Mouse (Mus musculus) cerebellum, adult 11 months (tissue): Measurements from ENCODE around the gene Doc2a.

Experiments used
- DNase-seq: peaks from one replicate; pipeline ENCODE4 v3.0.0; 2022

Doc2a gene

DNA sequence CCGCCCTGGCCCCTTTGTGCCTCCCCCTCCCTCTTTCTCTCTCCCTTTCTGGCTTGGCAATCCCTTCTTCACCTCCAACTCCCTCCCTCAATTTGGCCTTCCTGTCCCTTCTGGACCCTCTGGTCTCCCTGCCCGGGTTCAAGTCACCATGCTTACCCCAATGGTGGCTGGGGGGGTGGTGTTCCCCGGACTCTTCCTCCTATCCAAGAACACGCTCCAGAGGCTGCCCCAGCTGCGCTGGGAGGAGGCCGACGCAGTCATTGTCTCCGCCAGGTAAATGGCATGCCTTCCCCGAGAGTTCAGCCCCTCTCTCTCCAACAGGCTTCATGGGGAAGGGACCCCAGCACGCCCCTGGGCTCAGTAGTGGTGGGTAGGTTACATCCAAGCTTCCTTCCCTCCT, 23.3 kb upstream of the Doc2a start:
- no peak for DNase-seq

DNA sequence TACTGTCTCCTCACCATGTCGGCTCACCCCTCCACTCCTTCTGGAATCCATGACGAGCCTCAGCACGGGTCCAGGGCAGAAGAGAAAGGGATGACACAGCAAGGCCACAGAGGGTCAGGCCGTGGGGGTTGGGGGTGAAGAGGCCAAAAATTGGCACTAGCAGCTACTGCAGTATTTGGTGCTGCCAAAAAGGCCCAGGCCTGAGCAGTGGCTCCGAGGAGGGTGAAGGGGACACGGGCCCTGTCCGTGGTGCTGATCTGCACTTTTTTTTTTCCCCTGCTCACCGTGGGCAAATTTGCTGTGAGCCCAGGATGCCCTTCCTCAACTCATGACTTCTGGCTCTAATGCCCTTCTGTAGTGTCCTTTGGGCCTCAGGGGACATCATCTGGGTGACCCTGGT, 21.8 kb upstream of the Doc2a start:
- DNase-seq, result no peak

DNA sequence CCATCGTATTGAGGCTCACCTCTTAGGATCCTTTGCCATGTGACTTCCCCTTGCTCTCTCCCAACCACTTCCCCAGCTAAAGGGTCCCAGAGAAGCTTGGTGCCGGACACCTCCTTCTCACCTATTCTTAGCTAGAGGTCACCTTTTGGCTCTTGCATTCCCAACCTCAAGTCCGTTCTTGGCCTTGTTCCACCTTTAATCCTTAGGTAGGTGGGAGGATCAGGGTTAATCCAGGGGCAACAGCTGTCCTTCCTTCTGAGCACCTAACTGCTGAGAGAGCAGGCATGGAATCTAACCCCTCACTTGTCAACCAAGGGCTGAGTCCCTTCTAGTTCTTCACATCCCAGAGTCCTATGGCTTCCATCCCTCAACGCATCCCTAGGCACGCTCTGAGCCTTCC, 21.3 kb upstream of the Doc2a start:
- DNase-seq, result no peak

DNA sequence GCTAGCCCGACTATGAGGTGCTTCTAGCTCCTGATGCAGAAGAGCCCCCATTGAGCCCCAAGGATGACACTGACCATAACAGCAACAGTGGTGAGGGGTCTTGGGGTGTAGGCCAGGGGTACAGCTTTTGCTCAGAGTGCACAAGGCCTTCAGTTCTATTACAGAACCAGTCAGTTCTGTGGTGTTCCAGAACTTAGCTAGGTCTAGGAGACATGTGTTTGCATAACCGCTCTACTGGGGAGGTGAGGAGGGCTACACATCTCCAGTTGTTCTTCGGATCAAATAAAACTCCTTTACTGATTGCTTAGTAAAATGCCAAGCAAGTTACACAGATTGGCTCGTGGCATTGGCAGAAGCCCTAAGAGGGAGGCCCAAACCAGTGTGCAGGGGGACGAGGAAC, 15.7 kb upstream of the Doc2a start, which contains the start of gene 4930451I11Rik:
TSS of gene 4930451I11Rik (minus strand) at position 101 of the 400 bp plus-strand sequence.
- no peak for DNase-seq

DNA sequence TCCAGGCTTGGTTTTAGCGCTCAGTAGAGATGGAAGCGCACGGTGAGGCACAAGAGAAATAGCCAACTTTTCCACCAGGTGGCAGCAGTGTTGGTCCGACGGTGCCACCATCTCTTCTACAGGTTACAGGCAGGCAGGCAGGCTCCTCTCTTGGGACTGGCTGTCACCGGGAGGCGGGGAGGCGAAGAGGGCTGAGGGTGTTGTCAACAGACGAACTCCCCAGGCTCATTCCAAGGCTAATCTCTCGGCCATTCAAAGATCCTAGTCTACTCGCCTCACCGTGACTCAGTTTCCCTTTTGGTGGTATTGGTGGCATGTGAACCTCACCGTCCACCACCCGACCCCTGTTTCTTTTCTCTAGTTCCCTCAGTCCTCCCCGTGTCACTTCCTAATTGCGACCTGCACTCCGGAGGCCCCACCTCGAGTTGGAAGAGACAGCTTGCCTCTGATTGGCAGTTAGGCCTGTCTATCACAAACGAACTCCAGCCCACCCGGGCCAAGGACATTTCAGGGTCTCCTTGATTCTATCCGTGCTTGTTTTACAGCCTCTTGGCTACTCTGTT, 15.1 kb upstream of the Doc2a start:
- peak; percentile 81 for DNase-seq

DNA sequence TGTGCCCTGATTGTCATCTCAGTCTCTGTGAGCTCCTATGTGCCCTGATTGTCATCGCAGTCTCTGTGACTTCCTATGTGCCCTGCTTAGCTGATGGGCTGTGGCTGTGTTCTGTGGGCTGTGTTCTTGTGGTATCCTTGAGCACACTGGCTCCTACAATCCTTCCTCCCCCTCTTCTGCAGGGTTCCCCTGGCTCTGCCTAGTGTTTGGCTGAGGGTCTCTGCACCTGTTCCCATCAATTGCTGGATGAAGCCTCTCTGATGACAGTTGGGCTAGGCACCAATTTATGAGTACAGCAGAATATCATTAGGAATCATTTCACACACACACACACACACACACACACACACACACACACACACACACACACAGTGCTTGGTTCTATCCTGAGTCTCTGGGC, 13.9 kb upstream of the Doc2a start:
- DNase-seq, result no peak

DNA sequence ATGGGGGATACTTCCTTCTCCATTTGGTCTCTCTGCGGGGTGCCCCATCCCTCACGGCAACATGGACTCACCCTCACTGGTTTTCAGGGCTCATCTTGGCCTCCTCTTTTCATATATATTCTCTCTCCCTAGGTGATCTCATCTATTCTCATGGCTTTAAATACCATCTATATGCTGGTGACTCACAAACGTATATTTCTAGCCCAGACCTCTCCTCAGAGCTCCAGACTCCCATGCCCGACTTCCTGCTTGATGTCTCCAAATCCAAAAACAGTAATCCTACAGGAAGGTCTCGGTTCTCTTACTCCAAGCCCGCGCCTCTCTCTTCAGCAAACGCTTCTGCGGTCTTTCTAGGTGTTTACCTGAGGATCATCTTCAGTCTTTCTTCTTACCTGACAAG, 3.9 kb upstream of the Doc2a start:
- no peak for DNase-seq

DNA sequence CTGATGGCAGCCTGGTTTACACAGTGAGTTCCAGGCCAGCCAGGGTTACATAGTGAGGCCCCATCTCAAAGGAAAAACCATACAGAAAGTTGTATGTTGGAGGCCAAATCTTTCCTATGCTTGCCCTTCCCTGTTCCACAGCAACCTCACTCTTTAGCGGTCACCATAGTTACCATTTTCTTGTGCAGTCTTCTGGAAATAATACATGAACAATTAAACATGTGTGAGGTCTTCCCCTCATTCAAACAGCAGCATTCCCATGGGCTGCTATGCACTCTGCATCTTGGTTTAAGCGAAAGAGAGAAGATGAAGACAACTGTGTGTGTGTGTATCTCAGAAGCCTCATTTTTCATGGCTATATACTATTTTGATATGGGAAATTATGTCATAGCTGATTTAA, 1.7 kb upstream of the Doc2a start:
- DNase-seq, result no peak

DNA sequence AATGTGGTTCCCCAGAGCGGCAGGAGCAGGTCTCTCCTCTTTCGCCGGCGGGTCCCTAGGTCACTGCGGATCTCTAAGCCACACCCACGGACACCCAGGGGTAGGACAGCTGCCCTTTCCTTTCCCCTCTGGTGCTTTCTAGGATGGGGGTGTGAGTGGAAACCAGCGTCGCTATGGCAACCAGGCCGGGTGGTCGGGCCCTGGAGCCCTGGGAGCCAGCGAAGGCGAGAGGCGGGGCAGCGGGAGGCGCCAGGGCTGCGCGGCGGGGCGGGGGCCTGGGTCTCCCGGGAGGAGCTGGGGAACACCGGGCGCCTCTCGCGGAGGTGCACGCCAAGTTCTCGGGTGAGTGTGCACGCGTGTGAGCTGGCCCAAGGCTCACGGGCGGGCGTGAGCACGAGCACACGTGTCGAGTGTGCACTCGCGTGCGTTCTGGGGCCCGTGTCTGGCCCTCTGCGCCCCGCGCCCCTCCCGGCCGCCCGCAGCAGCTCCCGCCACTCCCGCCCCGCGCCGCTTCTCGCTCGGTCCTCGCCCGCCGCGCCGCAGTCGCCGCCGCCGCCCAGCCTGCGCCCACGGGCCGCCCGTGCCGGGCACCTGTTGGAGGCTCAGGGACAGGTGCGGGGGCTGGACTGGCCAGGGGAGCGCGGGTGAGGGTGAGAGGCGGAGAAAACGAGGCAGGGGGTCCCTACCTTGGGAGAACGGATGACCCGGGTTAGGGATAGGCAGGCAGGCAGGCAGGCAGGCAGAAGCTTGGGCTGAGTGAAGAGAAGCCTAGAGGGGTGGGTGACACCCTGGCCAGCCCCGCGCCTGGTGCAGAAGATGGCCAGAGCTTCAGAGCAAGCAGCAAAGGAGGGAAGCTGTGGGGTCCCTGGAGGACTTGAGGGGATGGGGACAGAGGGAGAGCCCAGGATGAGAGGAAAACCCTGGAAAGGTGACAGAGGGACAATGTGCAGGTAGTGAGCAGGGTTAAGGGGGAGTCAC, 494 bp downstream of the Doc2a start:
- DNase-seq, result no peak

DNA sequence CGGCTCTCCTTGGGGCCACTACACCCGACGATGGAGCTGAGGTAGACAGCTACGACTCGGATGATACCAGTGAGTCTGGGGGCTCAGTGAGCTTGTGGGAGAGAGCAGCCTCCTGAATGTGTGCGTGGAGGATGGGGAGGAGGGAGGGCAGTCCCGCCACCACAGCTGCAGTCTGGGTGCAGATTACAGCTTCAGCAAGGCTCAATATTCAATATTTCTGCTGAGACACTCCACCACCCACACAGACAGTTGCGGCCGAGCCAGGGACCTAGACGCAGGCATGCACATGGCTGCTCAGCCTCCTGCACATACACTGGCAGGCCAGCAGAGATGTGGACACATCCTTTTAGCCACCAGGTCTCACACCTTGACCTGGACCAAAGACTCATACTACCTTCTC, 1.6 kb downstream of the Doc2a start:
- DNase-seq, result no peak

DNA sequence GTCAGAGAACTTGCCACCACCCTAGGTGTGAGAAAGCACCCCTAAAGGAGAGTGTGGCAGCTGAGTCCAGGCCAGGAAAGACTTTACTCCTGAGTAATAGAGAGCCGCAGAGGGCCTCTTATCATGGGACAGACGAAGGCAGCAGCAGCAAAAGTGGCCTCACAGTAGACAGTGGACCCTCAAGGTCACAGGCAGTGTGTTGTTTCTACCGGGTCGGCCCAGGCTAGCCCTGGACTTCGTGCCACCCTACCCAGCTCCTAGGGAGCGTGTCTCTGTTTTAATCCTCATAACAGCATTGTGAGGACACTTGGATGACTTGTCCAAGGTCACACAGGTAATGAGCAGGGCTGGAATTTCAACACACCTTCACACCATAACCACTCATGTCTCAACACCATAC, 2.9 kb downstream of the Doc2a start:
- no peak for DNase-seq

DNA sequence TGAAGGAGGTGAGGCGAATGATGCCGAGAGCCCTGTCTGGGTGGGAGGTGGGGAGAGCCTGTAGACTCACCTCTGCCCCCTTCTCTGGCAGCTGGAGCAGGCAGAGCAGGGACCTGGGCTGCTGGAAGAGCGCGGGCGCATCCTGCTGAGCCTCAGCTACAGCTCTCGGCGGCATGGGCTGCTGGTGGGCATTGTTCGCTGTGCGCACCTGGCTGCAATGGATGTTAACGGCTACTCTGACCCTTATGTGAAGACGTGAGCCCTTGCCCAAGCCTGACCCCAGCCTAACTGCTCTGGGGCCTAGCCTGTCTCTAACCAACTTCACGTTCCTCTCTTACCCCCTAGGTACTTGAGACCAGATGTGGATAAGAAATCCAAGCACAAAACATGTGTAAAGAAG, 4.0 kb downstream of the Doc2a start:
- no peak for DNase-seq

DNA sequence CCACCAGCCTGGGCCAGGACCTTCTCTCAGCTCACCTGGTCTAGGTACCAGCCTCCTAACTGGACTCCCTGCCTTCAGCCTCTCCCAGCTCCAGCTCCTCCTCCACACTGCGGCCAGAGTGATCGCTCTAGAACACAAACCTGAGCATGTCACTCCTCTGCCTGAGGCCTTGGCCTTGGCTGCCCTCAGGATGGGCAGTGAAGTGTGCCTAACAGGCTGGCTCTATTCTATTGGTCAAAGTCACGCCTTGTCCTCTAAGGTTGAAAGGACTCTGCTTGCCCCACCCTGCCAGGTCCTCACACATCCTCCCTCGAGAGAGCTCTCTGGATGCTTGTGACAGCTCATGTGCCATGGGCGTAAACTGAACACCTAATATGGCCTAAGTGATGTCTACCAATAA, 6.2 kb downstream of the Doc2a start:
- DNase-seq, result no peak

DNA sequence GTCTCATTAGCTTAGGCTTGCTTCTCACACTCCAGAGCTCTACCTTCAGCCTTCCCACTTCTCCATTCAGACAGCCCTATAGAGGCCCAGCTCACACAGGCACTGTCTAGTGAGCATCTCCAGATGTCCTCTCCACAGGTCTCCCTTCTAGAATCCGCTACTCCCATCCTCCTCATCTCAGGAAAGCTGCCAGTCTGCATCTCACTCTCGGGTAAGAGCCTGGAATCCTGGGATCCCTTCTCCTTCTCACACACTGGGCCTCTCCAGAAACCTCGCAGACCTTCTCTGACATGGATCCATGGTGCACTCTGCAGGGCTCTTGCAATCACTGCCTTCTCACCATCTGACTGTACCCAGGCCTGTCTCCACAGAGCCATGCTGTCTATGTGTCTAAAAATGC, 8.4 kb downstream of the Doc2a start:
- DNase-seq, result no peak

DNA sequence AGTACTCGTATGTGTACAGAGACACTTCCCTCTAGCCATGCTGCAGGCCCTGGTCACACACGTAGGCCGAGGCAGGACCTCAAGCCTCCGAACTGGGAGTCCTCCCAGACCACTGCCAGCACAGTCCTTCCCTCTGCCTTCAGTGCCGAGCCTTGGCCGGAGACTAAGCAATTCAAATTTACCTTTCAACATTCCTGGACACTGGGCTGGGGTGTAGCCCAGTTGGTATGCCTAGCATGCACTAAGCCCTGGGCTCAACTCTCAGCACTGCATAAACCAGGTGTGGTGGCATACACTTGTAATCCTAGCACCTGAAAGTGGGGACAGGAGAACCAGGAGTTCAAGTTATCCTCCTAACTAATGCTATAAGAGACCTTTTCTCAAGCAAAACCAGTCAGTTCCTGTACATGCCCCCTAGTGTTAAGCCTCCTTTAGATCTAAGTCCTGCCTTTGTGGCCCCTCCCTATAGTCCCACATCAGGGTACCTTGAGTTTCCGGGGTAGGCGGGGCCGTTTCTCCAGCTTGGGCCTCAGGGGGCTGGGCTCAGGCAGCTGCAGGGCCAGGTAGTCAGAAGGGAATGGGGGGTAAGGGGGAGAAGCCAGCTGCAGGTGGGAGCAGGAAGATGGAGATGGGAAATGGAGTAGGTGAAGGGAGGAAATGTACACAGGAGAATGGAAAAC, 9.7 kb downstream of the Doc2a start:
- no peak for DNase-seq

DNA sequence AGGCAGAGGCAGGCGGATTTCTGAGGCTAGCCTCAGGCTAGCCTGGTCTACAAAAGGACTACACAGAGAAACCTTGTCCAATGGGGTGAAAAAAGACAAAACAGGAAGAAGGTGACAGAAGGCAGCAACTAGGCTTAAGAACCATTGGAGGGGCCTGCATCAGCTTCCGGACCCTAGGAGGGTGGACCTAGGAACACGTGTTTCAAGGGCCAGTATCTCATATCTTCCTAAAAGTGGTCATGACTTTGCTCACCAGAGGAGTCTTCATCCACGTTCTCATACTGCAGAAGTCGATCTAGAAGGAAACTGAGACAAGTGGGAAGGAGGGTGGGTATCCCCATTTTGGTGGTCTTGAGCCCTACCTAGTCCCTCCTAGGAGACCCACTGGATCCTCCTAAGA, 13.8 kb downstream of the Doc2a start:
- no peak for DNase-seq

DNA sequence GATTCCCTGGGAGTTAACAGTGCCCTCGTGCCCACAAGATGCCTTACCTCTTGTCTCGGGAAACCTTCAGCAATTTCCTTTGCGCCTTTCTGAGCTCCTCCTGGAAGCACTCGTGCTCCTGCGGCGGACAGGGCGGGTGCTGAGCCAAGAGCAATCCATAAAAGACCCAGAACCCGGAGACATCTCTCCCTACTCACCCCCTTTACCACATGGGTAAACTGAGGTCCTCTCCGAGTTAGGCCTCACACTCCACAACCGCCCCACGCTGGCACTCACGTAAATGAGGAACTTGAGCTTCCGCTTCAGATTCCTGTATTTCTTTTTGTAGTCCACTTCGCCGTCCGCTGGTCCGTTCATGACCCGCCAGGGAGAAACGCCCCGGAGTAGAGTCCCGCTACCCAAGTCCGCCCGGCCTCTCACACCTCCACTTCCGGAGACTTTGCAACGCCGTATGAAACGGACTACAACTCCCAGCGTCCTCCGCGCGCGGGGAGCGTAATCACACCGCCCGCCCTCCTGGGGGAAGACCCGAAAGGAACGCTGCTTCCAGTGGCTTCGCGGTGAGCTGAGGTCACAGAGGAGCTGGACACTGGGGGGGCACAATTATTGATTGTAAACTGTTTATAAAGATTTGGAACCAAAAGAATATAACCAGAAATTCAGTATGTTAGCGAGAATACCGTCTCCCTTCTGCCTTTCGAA, 14.4 kb downstream of the Doc2a start, which contains the start of gene Hirip3:
TSS of gene Hirip3 (plus strand) at position 544 of the 702 bp plus-strand sequence.
- DNase-seq, result peak; percentile 91

DNA sequence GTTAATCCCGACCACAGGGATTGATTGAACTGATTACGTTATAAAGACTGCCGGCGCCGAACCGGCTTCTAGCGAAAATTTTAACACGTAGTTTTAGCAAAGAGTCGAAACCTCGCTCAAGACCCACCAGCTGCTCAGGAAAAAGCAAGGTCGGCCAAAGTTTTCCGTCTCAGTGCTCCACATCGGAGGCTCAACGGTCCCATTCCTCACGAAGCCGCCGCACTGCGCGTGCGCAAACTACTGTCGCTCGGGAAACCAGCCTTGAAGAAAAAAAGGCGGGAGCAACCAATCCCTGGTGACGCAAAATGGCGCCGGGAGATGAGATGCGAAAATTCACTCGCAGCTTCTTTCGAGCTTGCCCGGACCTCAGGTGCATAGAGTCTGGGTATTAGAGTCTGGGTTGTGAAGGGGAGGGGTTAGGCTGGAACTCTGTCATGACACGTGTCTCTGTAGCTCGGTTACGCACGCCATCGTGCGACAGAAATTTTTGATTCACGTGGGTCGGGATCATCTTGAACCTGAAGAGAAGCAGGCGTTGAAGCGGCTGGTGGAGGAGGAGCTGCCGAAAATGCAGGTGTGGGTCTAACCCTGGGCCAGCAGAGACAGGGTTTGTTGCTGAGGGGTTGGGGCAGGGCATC, 15.1 kb downstream of the Doc2a start, which contains the start of gene Ino80e:
TSS of gene Ino80e (minus strand) at position 231 of the 638 bp plus-strand sequence.
- peak; percentile 95 for DNase-seq

DNA sequence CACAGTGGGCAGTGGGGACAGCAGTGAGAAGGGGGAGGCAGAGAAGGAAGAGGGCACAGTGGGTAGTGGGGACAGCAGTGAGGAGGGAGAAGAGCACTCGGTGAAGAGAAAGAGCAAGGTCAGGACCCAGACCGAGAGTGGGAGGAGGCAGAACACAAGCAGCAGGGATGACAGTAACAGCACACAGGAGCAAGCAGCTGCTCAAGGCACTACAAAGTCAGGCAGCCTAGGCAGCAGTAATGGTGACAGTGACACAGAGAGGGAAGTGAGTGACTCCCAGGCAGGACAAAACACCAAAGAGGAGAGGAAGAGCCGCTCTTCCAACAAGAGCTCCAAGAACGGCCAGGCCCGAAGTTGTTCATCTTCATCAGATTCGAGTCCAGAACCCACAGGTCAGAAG, 16.6 kb downstream of the Doc2a start:
- DNase-seq, result no peak

DNA sequence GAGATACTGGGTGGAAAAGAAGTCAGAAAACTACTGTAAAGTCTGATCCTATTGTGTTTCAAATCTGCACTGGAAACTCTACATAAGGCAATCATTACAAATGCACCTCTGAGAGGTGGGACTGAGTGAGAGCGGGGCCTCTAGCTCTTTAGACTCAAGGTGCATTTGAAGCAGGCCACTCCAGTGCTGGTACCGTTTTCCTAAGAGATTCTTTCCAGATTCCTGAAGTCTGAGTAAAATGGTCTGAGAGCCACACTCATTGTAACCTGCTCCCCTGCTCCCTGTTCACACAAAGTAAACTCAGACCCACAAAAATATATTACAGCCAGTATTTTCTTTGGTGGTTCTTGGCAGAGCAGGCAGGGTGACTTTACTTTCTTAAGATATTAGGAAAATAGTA, 20.3 kb downstream of the Doc2a start:
- DNase-seq, result no peak

DNA sequence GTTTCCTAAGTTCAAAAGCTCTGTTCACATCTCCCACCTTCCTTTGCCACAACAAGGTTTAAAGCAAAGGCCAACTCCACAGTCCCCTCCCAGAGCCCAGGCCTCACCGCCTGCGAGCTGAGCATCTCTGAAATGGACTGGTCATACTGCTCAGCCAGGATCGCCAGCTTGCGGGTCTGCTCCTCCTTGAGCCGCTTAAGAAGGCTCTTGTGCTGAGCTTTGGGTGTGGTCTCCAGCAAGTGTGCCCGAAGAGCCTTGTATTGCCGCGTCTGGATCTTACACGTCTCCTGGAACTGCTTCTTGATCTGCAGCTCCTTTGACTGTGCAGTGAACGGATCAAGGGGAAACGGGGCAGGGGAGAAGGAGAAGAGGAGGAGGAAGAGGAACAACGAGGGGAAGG, 20.8 kb downstream of the Doc2a start:
- no peak for DNase-seq

DNA sequence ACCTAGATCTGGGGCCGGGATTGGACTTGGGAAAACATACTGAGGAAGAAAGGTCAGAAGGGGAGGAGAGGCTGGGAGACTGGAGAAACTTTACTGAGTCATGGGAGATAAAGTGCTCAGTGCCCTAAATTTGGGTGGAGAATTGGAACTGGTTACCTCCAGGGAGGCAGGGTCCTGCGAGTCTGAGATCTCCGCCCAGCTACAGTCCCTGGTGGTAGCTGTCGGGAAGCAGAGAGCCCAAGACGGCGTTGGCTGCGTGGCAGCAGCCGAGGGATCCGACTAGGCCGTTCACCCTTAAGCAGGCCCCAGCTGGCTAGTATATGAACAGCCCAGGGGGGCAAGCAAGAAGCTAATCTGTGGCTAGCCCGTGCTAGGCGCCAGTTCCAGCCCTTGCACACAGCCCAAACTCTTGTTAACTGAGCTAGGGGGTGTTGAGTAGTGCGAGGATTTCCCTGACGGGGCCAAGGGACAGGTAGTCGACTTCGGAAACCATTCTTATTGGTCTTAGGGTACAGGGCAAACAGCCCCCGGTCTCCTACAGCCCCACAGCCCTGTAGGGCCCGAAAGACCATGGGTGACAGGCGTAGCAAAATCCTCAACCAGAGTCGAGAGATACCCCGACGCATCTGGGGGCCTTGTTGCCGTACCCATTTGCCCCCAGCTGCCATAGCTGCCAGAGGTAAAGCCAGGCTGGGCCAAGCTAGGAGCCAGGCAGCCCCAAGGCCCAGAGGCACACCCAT, 22.7 kb downstream of the Doc2a start:
- DNase-seq, result no peak
